Mouse (Mus musculus): Measurements from ENCODE around the gene Tradd. TPM values are rescaled to one million over a fixed set of nuclear protein-coding genes. Genes with fewer than 3 reads are reported as not detected.

Tradd gene
- 1 to 10 TPM; 7.2 to 7.5 TPM for total RNA-seq (2021)

GRCm38 (mm10) chr8:105264024-105264982 lies at the start of gene Tradd, which contains the start of gene Fbxl8:
TSS of gene Tradd (minus strand) at chr8:105264609.
TSS of gene Fbxl8 (plus strand) at chr8:105264648.
- DNase-seq (ENCODE audit: low spot score in 2 of 2), result peak in 1 of 2 experiments; percentile 48
- intact Hi-C loops (cut with DNase I), result no loop called here

- intact Hi-C loops (cut with DNase I), result no loop called here
- DNase-seq (ENCODE audit: low spot score in 2 of 2), result no peak
Observed at GRCm38 (mm10) chr8:105313622-105314402, 49.4 kb upstream of the Tradd start.

- DNase-seq (ENCODE audit: low spot score in 2 of 2), result no peak
- intact Hi-C loops (cut with DNase I), result no loop called here
Observed at GRCm38 (mm10) chr8:105312891-105313481, 48.6 kb upstream of the Tradd start.

GRCm38 (mm10) chr8:105311718-105312117 lies 47.3 kb upstream of the Tradd start:
- DNase-seq (ENCODE audit: low spot score in 2 of 2), result no peak
- intact Hi-C loops (cut with DNase I), result no loop called here

GRCm38 (mm10) chr8:105310118-105310517 lies 45.7 kb upstream of the Tradd start:
- intact Hi-C loops (cut with DNase I), result no loop called here
- DNase-seq (ENCODE audit: low spot score in 2 of 2), result no peak

- no peak for DNase-seq (ENCODE audit: low spot score in 2 of 2)
- intact Hi-C loops (cut with DNase I), result no loop called here
Observed at GRCm38 (mm10) chr8:105309142-105309847, 44.9 kb upstream of the Tradd start.

- intact Hi-C loops (cut with DNase I), result no loop called here
- no peak for DNase-seq (ENCODE audit: low spot score in 2 of 2)
Observed at GRCm38 (mm10) chr8:105308428-105308827, 44.0 kb upstream of the Tradd start.

GRCm38 (mm10) chr8:105307670-105308069 lies 43.3 kb upstream of the Tradd start:
- DNase-seq (ENCODE audit: low spot score in 2 of 2), result no peak
- intact Hi-C loops (cut with DNase I), result no loop called here

- no peak for DNase-seq (ENCODE audit: low spot score in 2 of 2)
- intact Hi-C loops (cut with DNase I), result no loop called here
Observed at GRCm38 (mm10) chr8:105306146-105306691, 41.8 kb upstream of the Tradd start.

- intact Hi-C loops (cut with DNase I), result no loop called here
- peak; percentile 47 to 60 for DNase-seq (ENCODE audit: low spot score in 2 of 2)
Observed at GRCm38 (mm10) chr8:105305211-105306145, 41.1 kb upstream of the Tradd start, which contains the start of gene Elmo3. TSS of gene Elmo3 (plus strand) at chr8:105305601.

- DNase-seq (ENCODE audit: low spot score in 2 of 2), result no peak
- intact Hi-C loops (cut with DNase I), result no loop called here
Observed at GRCm38 (mm10) chr8:105304325-105305210, 40.2 kb upstream of the Tradd start.

- intact Hi-C loops (cut with DNase I), result no loop called here
- no peak for DNase-seq (ENCODE audit: low spot score in 2 of 2)
Observed at GRCm38 (mm10) chr8:105303874-105304273, 39.5 kb upstream of the Tradd start.

GRCm38 (mm10) chr8:105303396-105303795 lies 39.0 kb upstream of the Tradd start:
- DNase-seq (ENCODE audit: low spot score in 2 of 2), result no peak
- intact Hi-C loops (cut with DNase I), result no loop called here

- DNase-seq (ENCODE audit: low spot score in 2 of 2), result no peak
- intact Hi-C loops (cut with DNase I), result loop anchor here (5.0 kb wide), 1 partner anchor 658 kb away; the partner anchor contains the start of gene Ciao2b
Observed at GRCm38 (mm10) chr8:105299962-105300361, 35.6 kb upstream of the Tradd start.

GRCm38 (mm10) chr8:105298351-105299252 lies 34.2 kb upstream of the Tradd start:
- DNase-seq (ENCODE audit: low spot score in 2 of 2), result no peak
- intact Hi-C loops (cut with DNase I), result loop anchor here (5.0 kb wide), 1 partner anchor 656 kb away; the partner anchor contains the start of gene Ciao2b

Data from left cerebral cortex, postnatal 36 days (tissue).